Mouse (Mus musculus): ENCODE measurements around the gene Chn2.

Gene Chn2

GRCm38 (mm10) chr6:54197821-54198412, 158.6 kb downstream of the Chn2 start:
- no peak for DNase-seq (ENCODE audit: low spot score in 2 of 2)

GRCm38 (mm10) chr6:54199516-54199915, 160.2 kb downstream of the Chn2 start:
- no peak for DNase-seq (ENCODE audit: low spot score in 2 of 2)

GRCm38 (mm10) chr6:54200031-54200722, 160.8 kb downstream of the Chn2 start:
- no peak for DNase-seq (ENCODE audit: low spot score in 2 of 2)

- no peak for DNase-seq (ENCODE audit: low spot score in 2 of 2)
Measured at GRCm38 (mm10) chr6:54202311-54203020, 163.1 kb downstream of the Chn2 start.

GRCm38 (mm10) chr6:54203316-54203715, 164.0 kb downstream of the Chn2 start:
- DNase-seq (ENCODE audit: low spot score in 2 of 2) = no peak

- no peak for DNase-seq (ENCODE audit: low spot score in 2 of 2)
Measured at GRCm38 (mm10) chr6:54203926-54204325, 164.6 kb downstream of the Chn2 start.

GRCm38 (mm10) chr6:54204931-54205330, 165.6 kb downstream of the Chn2 start:
- DNase-seq (ENCODE audit: low spot score in 2 of 2) = no peak

- DNase-seq (ENCODE audit: low spot score in 2 of 2) = no peak
Measured at GRCm38 (mm10) chr6:54205471-54205870, 166.1 kb downstream of the Chn2 start.

- DNase-seq (ENCODE audit: low spot score in 2 of 2) = no peak
Measured at GRCm38 (mm10) chr6:54206221-54206738, 166.9 kb downstream of the Chn2 start.

- DNase-seq (ENCODE audit: low spot score in 2 of 2) = no peak
Measured at GRCm38 (mm10) chr6:54208786-54209185, 169.4 kb downstream of the Chn2 start.

- DNase-seq (ENCODE audit: low spot score in 2 of 2) = no peak
Measured at GRCm38 (mm10) chr6:54210971-54211370, 171.6 kb downstream of the Chn2 start.

- no peak for DNase-seq (ENCODE audit: low spot score in 2 of 2)
Measured at GRCm38 (mm10) chr6:54211939-54212338, 172.6 kb downstream of the Chn2 start.

- no peak for DNase-seq (ENCODE audit: low spot score in 2 of 2)
Measured at GRCm38 (mm10) chr6:54213743-54214142, 174.4 kb downstream of the Chn2 start.

- no peak for DNase-seq (ENCODE audit: low spot score in 2 of 2)
Measured at GRCm38 (mm10) chr6:54215636-54216035, 176.3 kb downstream of the Chn2 start.

GRCm38 (mm10) chr6:54216512-54216911, 177.2 kb downstream of the Chn2 start:
- no peak for DNase-seq (ENCODE audit: low spot score in 2 of 2)

- no peak for DNase-seq (ENCODE audit: low spot score in 2 of 2)
Measured at GRCm38 (mm10) chr6:54220124-54220523, 180.8 kb downstream of the Chn2 start.

GRCm38 (mm10) chr6:54223529-54223928, 184.2 kb downstream of the Chn2 start:
- no peak for DNase-seq (ENCODE audit: low spot score in 2 of 2)

GRCm38 (mm10) chr6:54224325-54224724, 185.0 kb downstream of the Chn2 start:
- no peak for DNase-seq (ENCODE audit: low spot score in 2 of 2)

GRCm38 (mm10) chr6:54225327-54225726, 186.0 kb downstream of the Chn2 start:
- no peak for DNase-seq (ENCODE audit: low spot score in 2 of 2)

GRCm38 (mm10) chr6:54227061-54227460, 187.7 kb downstream of the Chn2 start:
- DNase-seq (ENCODE audit: low spot score in 2 of 2) = no peak

GRCm38 (mm10) chr6:54228421-54228820, 189.1 kb downstream of the Chn2 start:
- DNase-seq (ENCODE audit: low spot score in 2 of 2) = no peak

GRCm38 (mm10) chr6:54228874-54229273, 189.5 kb downstream of the Chn2 start:
- no peak for DNase-seq (ENCODE audit: low spot score in 2 of 2)
